Mouse (Mus musculus): ENCODE data around the gene AU015836. TPM values are rescaled to one million over a fixed set of nuclear protein-coding genes. Genes with fewer than 3 reads are reported as not detected.
A peak's percentile ranks its signal among the peaks of the same experiment; 100 is the strongest.
"Not testable (repeated sequence)": the region's sequence is repeated elsewhere in the genome, so short reads cannot be mapped to it uniquely, and the experiment has no call there.

The AU015836 gene
- polyA plus RNA-seq (2015; fragmentation: Nextera tagmentation; extraction: Ambion mirVana), result 0.19 and 0.22 TPM in 2 replicates

- no peak within 1 kb of the TSS for H3K4me2 ChIP-seq
- no peak for ATAC-seq (ENCODE audit: insufficient read depth, low FRiP score, low read depth)
- WGBS, result 53% methylated on average over 14 of the region's 14 CpGs
These were observed at the start of gene AU015836 for GRCm38 (mm10) chrX:93968444-93968843. Gene AU015836 (plus strand): TSS chrX:93968659.

DNA sequence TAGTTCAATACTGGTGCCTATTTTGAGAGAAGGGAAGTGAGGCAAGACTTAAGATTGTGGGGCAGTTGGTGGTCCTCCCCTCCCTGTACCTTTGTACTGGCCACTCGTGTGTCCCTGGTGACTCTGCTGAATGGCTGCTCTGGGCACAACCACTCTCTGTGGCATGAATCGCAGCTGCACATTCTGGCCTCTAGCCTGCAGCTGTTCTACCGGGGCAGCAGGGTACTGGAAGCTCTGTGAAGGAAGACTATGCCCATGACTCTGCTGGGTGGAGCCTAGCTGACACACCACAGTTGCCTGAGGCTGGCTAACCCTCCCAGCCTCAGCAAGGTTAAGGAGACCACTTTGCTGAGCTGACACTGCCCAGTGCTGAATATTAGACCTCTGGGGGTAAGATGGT, 49.4 kb upstream of the AU015836 start:
- H3K9ac ChIP-seq, result no peak overlapping the region
- H3K27ac ChIP-seq, result no peak overlapping the region
- H3K27me3 ChIP-seq (replicated peaks), result no peaks in the 10 kb centered on the region
- 65% methylated on average over 3 of the region's 3 CpGs for WGBS
- H3K36me3 ChIP-seq, result no peaks in the 10 kb centered on the region
- H3K4me3 ChIP-seq (replicated peaks), result no peak overlapping the region
- ATAC-seq (ENCODE audit: insufficient read depth, low FRiP score, low read depth), result no peak
- no peak overlapping the region for H3K4me2 ChIP-seq
- H3K4me1 ChIP-seq, result no peaks in the 10 kb centered on the region
- H3K9me3 ChIP-seq, result no peaks in the 10 kb centered on the region

More at GRCm38 (mm10) chrX:93968444-93968843, at the start of gene AU015836:
- Histone ChIP-seq H3K4me3 (replicated peaks) (no peak within 1 kb of the TSS), H3K4me1 (no peaks in the 10 kb centered on the region), H3K36me3 (no peaks in the 10 kb centered on the region), H3K27me3 (replicated peaks) (no peaks in the 10 kb centered on the region), H3K27ac (no peak within 1 kb of the TSS), H3K9ac (no peak within 1 kb of the TSS), H3K9me3 (no peaks in the 10 kb centered on the region)

DNA sequence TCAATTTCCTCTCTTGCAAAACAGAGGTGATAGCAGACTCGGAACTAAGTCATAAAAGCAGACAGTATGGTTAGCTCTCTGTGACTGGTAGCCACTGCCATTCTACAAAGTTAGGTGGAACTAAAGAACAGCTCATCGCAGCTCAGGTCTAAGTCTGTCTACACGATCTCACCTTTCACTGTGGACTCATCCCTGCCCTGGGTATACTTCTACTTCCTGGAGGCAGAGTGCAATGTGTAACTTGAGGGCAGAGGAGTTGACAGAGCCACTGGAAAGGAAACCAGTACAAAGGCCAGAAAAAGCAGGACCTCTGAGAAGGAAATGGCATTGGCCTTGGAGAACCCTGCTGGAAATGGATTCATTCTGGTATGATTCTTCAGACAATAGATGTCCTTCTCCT, 40.1 kb upstream of the AU015836 start:
- Histone ChIP-seq H3K27ac (no peak overlapping the region), H3K4me2 (no peak overlapping the region), H3K4me1 (no peaks in the 10 kb centered on the region), H3K9me3 (no peaks in the 10 kb centered on the region), H3K9ac (no peak overlapping the region), H3K27me3 (replicated peaks) (no peaks in the 10 kb centered on the region), H3K4me3 (replicated peaks) (no peak overlapping the region), H3K36me3 (no peaks in the 10 kb centered on the region)
- WGBS, result 78% methylated on average over 3 of the region's 3 CpGs
- ATAC-seq (ENCODE audit: insufficient read depth, low FRiP score, low read depth), result no peak; the same call in 1 of the 2 replicates

- no peak overlapping the region for H3K9ac ChIP-seq
- peak; percentile 39; the same call in 1 of the 2 replicates for ATAC-seq (ENCODE audit: insufficient read depth, low FRiP score, low read depth)
- no peaks in the 10 kb centered on the region for H3K9me3 ChIP-seq
- H3K4me3 ChIP-seq (replicated peaks), result no peak overlapping the region
- no peak overlapping the region for H3K27ac ChIP-seq
- 87% methylated on average over 1 of the region's 1 CpGs for WGBS
- H3K36me3 ChIP-seq, result no peaks in the 10 kb centered on the region
- no peaks in the 10 kb centered on the region for H3K27me3 ChIP-seq (replicated peaks)
- no peak overlapping the region for H3K4me2 ChIP-seq
- no peaks in the 10 kb centered on the region for H3K4me1 ChIP-seq
These were observed 39.7 kb upstream of the AU015836 start for GRCm38 (mm10) chrX:93928794-93929193.

- no peak for ATAC-seq (ENCODE audit: insufficient read depth, low FRiP score, low read depth)
These were observed 36.8 kb upstream of the AU015836 start for GRCm38 (mm10) chrX:93931694-93932093.

DNA sequence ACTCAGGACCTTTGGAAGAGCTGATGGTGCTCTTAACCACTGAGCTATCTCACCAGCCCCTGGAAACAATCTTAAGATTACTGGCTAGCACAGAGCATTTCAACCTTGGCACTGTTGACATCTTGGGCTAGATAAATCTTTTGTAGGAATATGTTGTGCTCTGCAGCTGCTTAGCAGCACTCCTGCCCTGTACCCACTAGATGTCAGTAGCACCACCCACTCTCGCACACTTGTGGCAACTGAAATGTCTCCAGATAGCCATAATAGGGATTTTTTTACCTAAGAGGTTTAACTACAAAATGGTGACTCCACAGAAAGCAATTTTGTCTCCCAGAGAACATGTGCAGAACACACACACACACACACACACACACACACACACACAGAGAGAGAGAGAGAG, 11.7 kb upstream of the AU015836 start:
- Histone ChIP-seq H3K4me2 (no peak overlapping the region), H3K27ac (no peak overlapping the region), H3K4me3 (replicated peaks) (no peak overlapping the region), H3K4me1 (no peaks in the 10 kb centered on the region), H3K9ac (no peak overlapping the region), H3K27me3 (replicated peaks) (0 out of 2 replicates have a peak, but pooled peaks cover 3% of the 10 kb centered on the region), H3K9me3 (no peaks in the 10 kb centered on the region), H3K36me3 (no peaks in the 10 kb centered on the region)
- ATAC-seq (ENCODE audit: insufficient read depth, low FRiP score, low read depth), result no peak
- 31% methylated on average over 1 of the region's 1 CpGs for WGBS

More at GRCm38 (mm10) chrX:93931694-93932093, 36.8 kb upstream of the AU015836 start:
- no peak overlapping the region for H3K4me3 ChIP-seq (replicated peaks)
- no peaks in the 10 kb centered on the region for H3K36me3 ChIP-seq
- no peaks in the 10 kb centered on the region for H3K4me1 ChIP-seq
- no peak overlapping the region for H3K9ac ChIP-seq
- H3K4me2 ChIP-seq, result no peak overlapping the region
- H3K27me3 ChIP-seq (replicated peaks), result no peaks in the 10 kb centered on the region
- H3K27ac ChIP-seq, result no peak overlapping the region
- no peaks in the 10 kb centered on the region for H3K9me3 ChIP-seq
- 83% methylated on average over 3 of the region's 3 CpGs for WGBS

DNA sequence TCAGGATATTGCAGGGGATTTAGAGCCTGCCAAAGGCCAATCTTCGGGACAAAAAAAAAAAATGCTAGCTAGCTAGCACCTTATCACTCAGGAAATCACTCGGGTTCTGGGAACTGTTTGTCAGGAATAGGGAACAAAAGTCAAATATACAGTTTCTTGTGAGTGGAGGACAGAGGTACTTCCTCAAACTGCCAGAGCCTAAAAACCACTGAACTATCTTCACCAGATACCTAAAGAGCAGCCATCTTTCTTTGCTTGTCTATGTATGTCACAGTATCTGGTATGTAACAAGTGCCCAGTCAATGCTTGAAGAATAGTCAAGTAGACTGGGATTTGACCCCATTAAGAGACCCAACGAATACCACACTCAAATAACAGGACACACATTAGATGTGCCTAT, 10.0 kb upstream of the AU015836 start:
- 61% methylated on average over 3 of the region's 3 CpGs for WGBS
- H3K27me3 ChIP-seq (replicated peaks), result no peaks in the 10 kb centered on the region

GRCm38 (mm10) chrX:93980341-93980740, 11.9 kb downstream of the AU015836 start:
- Histone ChIP-seq H3K4me1 (no peaks in the 10 kb centered on the region), H3K4me2 (no peak overlapping the region), H3K27me3 (replicated peaks) (no peaks in the 10 kb centered on the region), H3K9me3 (no peaks in the 10 kb centered on the region), H3K4me3 (replicated peaks) (no peak overlapping the region), H3K27ac (no peak overlapping the region), H3K9ac (no peak overlapping the region), H3K36me3 (no peaks in the 10 kb centered on the region)
- ATAC-seq (ENCODE audit: insufficient read depth, low FRiP score, low read depth), result no peak
- 85% methylated on average over 26 of the region's 26 CpGs for WGBS

More for the DNA sequence above, 10.0 kb upstream of the AU015836 start:
- no peak for ATAC-seq (ENCODE audit: insufficient read depth, low FRiP score, low read depth)
- Histone ChIP-seq H3K4me3 (replicated peaks) (no peak overlapping the region), H3K4me1 (no peaks in the 10 kb centered on the region), H3K36me3 (no peaks in the 10 kb centered on the region), H3K9me3 (no peaks in the 10 kb centered on the region), H3K27ac (no peak overlapping the region), H3K4me2 (no peak overlapping the region), H3K9ac (no peak overlapping the region)

- Histone ChIP-seq H3K9me3 (no peaks in the 10 kb centered on the region), H3K4me1 (no peaks in the 10 kb centered on the region), H3K4me2 (no peak overlapping the region), H3K4me3 (replicated peaks) (no peak overlapping the region), H3K27ac (no peak overlapping the region), H3K27me3 (replicated peaks) (no peaks in the 10 kb centered on the region), H3K9ac (no peak overlapping the region), H3K36me3 (no peaks in the 10 kb centered on the region)
- WGBS, result 74% methylated on average over 3 of the region's 3 CpGs
- ATAC-seq (ENCODE audit: insufficient read depth, low FRiP score, low read depth), result no peak
These were observed 13.7 kb downstream of the AU015836 start for GRCm38 (mm10) chrX:93982193-93982592.

DNA sequence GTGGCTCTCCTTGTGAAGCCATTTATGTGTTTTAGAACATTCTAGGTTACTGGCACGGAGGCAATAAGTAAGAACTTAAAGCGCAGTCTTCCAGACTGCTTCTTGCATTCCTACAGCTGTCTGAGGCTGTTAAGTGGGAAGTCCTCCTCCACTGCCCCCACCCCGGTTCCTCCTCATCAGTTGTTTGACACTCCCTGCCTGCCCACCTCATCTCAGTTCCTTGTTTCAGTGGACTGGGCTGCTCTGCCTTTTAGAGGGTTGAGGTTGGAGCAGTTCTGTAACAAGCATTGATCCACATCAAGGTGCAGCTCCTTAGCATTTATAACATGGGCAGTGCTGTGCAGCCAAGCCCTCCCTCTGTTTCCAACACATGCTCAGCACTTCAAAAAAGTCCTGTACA, 16.6 kb downstream of the AU015836 start:
- 46% methylated on average over 3 of the region's 3 CpGs for WGBS
- ATAC-seq (ENCODE audit: insufficient read depth, low FRiP score, low read depth); H3K36me3 ChIP-seq; H3K9me3 ChIP-seq; H3K27ac ChIP-seq; H3K4me2 ChIP-seq; H3K27me3 ChIP-seq (replicated peaks); H3K4me1 ChIP-seq; H3K4me3 ChIP-seq (replicated peaks); H3K9ac ChIP-seq: not testable (repeated sequence)

DNA sequence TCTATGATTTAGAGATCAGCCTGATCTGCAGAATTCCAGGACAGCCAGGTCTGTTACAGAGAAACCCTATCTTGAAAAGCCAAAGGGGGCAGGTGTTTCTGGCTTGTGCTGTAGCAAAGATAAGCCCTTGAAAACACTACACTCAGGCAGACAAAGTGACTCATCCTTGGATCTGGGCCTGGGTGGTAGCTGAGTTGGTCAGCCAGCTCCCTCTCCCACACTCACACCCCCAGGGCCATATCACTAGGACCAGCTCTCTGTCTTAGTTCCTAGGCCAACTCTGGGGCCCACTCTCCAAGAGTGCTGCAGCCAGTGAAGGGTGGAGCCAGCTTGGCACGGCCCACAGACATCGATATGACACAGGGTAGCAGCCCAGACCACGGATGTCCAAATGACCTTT, 38.5 kb downstream of the AU015836 start:
- no peak overlapping the region for H3K27ac ChIP-seq
- no peak overlapping the region for H3K4me2 ChIP-seq
- no peaks in the 10 kb centered on the region for H3K36me3 ChIP-seq
- no peak overlapping the region for H3K4me3 ChIP-seq (replicated peaks)
- WGBS, result 66% methylated on average over 3 of the region's 3 CpGs
- H3K9ac ChIP-seq, result no peak overlapping the region
- ATAC-seq (ENCODE audit: insufficient read depth, low FRiP score, low read depth), result peak; percentile 47; the same call in 1 of the 2 replicates
- H3K4me1 ChIP-seq, result no peaks in the 10 kb centered on the region
- H3K27me3 ChIP-seq (replicated peaks), result no peaks in the 10 kb centered on the region; the same call in none of the 2 replicates
- H3K9me3 ChIP-seq, result no peaks in the 10 kb centered on the region

DNA sequence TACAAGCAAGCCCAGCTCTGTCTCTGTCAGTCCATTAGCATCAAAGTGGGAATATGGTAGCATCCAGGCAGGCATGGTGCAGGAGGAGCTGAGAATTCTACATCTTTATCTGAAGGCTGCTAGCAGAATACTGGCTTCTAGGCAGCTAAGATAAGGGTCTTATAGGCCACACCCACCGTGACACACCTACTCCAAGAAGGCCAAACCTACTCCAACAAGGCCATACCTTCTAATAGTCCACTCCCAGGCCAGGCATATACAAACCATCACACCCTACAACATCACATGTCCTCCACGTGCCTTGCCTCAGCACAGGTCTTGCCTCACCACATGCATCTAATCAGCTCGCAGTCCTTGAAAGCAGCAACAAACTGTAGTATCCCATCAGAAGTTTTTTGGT, 41.0 kb downstream of the AU015836 start:
- ATAC-seq (ENCODE audit: insufficient read depth, low FRiP score, low read depth), result no peak; the same call in 1 of the 2 replicates
- Histone ChIP-seq H3K4me1 (no peaks in the 10 kb centered on the region), H3K36me3 (no peaks in the 10 kb centered on the region), H3K9ac (no peak overlapping the region), H3K4me2 (no peak overlapping the region), H3K27me3 (replicated peaks) (peaks cover 3% of the 10 kb centered on the region; the same call in 1 of the 2 replicates), H3K27ac (no peak overlapping the region), H3K4me3 (replicated peaks) (no peak overlapping the region), H3K9me3 (no peaks in the 10 kb centered on the region)
- WGBS, result 78% methylated on average over 3 of the region's 3 CpGs

- no peaks in the 10 kb centered on the region for H3K9me3 ChIP-seq
- H3K4me1 ChIP-seq, result no peaks in the 10 kb centered on the region
- no peak for ATAC-seq (ENCODE audit: insufficient read depth, low FRiP score, low read depth)
- peaks cover 3% of the 10 kb centered on the region; the same call in 1 of the 2 replicates for H3K27me3 ChIP-seq (replicated peaks)
- H3K36me3 ChIP-seq, result no peaks in the 10 kb centered on the region
- H3K4me2 ChIP-seq, result no peak overlapping the region
- no peak overlapping the region; the same call in 1 of the 2 replicates for H3K27ac ChIP-seq
- H3K9ac ChIP-seq, result no peak overlapping the region
- no peak overlapping the region for H3K4me3 ChIP-seq (replicated peaks)
- WGBS, result 66% methylated on average over 7 of the region's 7 CpGs
These were observed 43.3 kb downstream of the AU015836 start for GRCm38 (mm10) chrX:94011656-94012173.
